Mouse (Mus musculus) spleen, adult 2 months (tissue): Measurements from ENCODE around the gene Arntl.

Source experiments
- CTCF ChIP-seq: fragments of 200-500 bp; IDR thresholded peaks from 2 replicates; pipeline ENCODE4 v1.5.1; 2011; ENCODE audit warnings: mild to moderate bottlenecking, inconsistent platforms; ENCODE audit not compliant: insufficient read depth, insufficient read length, insufficient replicate concordance; ENCODE audit errors: extremely low read depth
- POLR2A ChIP-seq: fragments of 200-500 bp; IDR thresholded peaks from 2 replicates; pipeline ENCODE4 v1.6.1; 2011; ENCODE audit warnings: low read depth, low read length, inconsistent platforms

DNA sequence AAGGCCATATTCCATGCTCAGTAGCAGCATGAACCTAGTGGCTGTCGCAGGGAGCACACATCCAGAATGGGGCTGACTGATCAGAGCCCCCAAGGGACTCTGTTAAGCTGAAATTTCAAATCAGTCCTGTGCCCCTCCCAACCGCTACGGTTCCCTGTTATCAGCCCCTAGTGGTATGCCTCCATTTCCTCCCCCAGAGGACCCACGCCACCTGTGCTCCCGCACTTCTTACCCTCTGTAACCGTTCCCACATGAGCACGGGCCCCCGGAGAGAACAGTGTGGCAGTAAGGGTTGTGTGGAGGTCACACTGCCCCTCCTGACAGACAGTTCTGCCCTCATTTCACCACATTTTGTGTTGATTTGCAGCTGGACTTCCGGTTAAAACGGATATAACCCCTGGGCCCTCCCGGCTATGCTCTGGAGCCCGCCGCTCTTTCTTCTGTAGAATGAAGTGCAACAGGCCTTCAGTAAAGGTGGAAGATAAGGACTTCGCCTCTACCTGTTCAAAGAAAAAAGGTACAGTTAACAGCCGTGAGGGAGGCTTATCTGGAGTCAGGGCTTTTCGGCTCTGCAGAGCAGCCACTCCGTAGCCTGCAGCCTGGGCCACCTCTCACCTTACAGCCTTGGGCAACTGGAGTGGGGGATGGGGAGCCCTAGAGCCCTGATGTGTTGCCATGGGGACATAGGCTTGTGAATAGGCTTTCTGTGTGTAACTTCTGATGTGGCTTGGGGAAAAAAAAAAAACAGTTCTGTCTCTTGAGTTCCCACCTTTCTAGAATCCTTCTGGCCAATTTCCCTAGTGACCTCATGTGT lies 88.0 kb downstream of the Arntl start:
- TF ChIP-seq CTCF, result no peak
- no peak for TF ChIP-seq POLR2A
